Mouse (Mus musculus) embryo, embryonic 11 days (tissue): ENCODE data around the gene Catsperg1.
A peak's percentile ranks its signal among the peaks of the same experiment; 100 is the strongest.
"Not testable (repeated sequence)": the region's sequence is repeated elsewhere in the genome, so short reads cannot be mapped to it uniquely, and the experiment has no call there.

Experiments used
- DNase-seq: peaks from one replicate; pipeline ENCODE4 v3.0.0-alpha.2; 2015

Catsperg1 gene

DNA sequence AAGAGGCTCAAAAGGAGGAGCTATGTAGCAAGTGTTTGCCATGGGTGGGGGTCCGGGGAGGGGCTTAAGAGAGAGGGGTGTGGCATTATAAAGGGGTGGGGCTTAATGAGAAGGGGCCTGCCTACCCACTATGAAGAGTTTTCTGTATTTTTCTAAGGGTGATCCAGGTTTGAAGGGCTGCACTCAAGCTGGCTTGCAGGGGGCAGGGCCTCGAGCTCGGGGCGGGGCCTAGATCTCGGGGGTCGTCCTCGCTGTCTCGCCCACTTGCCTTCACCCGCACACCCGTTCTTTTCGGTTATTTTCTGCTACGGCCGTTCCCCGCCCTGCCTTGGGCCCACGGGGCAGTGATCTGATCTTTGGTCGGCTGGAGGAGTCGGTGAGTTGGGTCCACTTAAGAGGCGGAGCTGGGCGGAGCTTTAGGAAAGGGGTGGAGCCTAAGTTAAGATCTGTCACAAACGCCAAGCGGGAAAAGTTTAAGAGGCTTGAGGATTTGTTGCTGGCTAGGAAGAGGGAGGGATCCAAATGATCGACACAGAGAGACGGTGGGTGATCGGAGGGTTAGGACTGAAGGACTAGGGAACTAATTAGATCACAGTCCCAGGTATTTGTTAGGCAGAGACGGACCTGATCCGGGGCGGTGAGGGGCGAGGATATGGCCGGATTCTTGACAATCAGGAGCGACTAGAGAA, 43.6 kb downstream of the Catsperg1 start, which contains the start of the genes Ggn and Spred3:
Gene Ggn, plus strand, starts transcription at position 145 of the 689 bp plus-strand sequence.
Gene Spred3, minus strand, starts transcription at position 346 of the 689 bp plus-strand sequence.
- DNase-seq: peak; percentile 85

DNA sequence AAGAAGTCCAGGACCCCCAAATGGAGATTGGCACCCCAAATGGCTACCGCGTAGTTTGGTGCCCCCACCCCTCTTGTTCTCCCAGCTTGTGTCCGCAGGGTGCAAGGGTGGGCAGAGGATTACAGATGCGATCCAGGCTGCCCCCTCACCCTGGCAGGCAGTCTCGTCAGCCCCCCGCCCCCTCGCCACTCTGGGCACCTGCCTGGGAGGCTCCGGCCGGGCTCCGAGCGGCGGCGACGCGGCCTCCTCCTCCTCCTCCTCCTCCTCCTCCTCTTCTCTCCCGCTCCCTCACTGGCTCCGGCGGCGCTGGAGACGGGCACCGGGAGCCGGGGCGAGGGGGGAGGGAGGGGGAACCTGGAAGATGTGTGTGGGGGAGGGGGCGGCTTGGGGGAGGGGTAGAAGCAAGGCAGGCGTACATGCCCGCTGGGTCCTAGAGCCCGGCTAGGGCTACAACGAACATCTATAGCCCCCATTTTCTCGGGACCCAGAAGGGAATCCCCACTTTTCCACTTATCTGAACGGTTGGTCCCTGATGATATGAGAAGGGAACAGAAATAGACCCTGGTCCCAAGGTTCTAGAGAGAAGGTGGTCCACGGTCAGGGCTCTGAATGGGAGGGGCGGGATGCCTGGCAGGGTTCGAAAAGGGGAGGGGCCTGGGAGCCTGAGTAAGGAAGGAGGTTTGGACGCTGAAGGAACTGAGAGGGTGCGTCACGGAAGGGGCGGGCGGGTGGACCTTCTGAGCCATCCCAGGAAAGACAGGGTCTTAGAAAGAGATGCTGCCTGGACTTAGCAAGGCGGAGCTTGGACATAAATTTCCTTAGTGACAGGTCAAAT, 44.4 kb downstream of the Catsperg1 start:
- DNase-seq: peak; percentile 92

DNA sequence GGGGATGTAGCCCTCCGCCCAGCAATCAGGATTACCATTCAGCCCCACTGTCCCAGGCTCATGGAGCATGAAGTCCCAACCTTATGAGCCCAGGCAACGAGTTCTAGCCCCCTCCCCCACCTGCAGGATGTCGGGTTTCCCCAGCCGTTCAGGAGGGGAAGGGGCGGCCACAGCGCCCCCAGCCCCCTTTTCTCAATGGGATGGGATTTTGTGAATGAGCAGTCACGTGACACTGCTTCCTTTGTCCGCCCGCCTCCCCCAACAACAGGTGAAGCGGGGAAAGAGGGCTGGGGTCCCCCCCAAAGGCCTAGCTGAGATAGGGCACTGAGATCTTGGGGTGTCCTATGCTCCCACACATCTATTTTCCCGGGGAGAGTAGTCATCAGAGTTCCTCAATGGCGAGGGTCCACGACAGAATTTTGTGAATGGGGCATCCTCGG, 45.0 kb downstream of the Catsperg1 start:
- peak; percentile 71 for DNase-seq

DNA sequence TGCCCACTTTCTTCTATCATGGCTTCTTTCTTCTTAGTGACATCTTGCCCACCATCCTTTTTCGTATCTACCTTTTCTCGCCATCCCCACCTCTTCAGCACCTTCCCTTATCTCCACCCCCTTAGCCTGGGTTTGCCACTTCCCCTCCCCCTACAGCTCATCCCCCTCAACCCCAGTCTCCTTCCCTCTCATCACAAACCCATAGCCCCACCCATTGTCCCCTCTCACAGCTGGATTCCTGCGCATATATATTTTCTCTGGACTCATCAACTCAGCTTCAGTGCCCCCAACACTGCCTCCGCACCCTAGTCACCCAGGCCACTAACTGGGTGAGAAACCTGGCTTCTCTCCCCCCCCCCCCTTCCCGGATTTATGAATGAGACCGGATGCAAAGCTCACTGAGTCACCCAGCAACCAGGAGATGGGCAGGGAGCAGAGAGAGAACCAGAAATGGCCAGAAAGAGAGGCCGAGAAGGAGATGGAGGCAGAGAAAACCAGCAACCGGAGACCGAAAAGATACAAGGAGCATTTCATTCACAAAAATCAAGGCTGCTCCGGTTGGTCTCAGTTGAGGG, 45.6 kb downstream of the Catsperg1 start:
- no peak for DNase-seq

DNA sequence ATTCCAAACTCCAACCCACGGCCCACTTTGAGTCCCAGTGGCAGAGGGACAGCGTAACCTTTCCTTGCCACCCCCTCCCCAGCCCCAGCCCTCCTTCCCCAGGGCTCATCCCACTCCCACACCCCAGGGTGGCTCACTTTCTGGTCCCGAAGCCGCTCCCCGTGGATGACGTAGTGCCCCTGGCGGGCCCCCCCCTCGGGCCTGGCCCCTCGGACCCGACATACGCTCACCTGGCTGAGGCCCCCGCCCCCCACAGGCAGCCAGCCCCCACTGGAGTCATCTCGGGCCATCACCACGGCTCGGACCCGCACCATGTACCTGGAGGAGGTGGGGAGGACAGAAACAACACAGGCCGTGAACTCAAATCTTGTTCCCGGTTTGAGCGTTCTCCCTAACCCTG, 46.2 kb downstream of the Catsperg1 start:
- DNase-seq: no peak

DNA sequence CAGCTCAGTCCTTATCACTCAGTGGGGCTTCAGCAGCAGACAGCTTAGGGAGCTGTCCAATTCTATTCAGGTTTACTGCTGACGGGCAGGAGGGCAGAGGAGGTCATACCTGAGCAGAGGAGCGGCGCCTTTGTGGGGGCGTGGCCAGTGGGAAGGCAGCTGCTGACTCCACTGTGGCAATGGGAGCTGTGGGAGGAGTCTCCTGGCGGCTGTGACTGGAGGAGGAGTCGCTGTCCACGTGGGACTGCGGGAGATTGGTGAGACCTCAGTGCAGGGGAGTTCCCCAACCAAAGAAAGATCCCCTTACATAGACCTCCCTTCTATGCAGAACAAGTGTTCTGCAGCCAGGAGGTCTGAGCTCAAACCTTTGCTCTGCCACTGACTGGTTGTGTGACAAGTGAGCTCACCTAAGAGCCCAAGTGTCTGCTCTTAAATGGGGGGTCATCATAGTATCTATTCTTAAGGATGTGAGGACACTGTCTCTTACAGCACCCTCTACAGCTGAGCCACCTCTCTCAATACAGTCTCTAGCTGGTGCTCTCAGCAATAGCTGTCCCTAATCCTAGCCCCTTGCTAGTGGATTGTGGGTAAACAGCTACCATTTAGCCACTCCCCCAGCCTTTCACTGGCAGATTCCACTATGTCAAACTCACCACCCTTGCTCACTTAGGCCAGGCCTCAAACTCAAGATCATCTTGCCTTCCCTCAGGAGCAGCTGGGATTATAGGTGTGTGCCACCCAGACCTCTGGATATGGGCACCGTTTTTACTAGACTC, 50.9 kb downstream of the Catsperg1 start:
- DNase-seq: peak; percentile 47

DNA sequence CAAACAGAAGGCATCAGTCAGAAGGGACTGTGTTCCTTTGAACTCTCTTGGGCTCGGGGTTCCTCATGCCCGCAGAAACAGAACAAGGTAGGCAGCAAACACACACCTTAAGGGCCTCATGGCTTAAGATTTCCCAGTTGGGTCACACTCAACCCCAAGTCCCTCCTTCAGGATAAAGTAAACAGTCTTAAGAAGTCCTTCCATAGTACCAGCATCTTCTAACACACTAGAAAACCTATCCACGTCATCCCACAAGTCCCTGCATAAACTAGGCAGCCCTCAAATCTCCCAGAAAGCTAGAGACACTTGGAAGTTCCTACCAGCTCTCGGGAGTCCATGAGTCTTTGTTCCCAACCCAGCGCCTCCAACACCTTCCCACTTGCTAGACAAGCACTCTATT, 51.5 kb downstream of the Catsperg1 start:
- no peak for DNase-seq

DNA sequence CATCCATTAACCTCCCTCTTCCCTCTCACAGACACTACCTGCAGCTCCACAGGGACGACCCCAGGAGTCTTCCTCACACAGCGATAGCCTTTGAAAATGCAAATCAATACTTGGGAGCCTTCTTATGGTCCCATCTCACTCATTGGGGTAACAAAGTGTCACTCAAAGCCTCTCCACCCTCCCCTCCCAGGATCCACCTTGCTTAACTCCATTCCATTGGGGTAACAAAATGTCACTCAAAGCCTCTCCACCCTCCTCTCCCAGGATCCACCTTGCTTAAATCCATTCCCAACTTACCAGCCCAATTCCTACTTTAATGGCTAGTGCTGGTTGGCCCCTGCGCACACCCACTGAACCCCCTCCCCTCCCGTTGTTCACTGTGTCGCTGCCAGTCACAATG, 55.6 kb downstream of the Catsperg1 start:
- no peak for DNase-seq

DNA sequence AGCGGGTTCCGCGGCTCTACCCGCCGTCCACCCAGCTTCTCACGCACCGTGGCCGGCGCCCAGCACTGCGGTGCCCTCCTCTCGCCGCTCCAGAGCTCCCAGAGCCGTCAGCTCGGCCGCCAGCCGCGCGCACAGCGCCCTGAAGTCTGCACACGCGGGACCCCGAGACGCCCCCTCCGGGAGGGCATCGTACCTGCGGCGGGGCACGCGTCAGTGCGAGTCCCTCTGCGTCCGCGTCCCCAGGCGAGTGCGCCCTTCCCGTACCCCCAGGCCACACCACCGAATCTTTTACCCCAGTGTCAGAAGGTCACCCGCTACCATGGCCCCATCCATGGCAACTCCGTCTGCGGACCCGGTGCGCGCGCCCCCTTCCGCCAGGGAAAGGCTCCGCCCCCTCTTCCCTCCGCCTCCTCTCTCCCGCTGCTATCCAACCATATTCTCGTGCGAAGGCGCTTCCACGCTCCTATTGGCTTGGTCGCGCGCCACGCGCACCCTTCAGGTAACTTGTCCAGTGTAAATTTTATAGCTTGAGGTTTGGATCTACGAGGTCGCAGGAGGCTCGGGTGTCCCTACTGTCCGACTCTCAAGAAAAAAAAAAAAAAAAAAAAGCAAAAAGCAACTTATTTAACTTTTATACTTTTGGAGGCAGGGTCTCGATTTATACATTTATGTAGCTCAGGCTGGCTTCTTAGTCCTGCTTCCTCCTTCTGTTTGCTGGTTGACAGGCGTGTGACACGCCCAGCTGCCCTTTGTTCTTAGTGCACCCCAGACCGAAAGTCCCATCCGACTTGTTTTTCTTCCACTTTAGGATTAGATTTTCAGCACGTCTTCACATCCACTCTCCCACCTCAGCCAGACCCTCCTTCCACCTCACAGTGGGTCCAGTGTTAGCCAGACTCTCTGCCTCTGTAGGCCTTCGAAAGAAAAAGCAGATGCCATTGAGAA, 57.7 kb downstream of the Catsperg1 start, which contains the start of gene Fam98c:
Gene Fam98c, minus strand, starts transcription at position 397 of the 945 bp plus-strand sequence.
- DNase-seq: peak; percentile 92

DNA sequence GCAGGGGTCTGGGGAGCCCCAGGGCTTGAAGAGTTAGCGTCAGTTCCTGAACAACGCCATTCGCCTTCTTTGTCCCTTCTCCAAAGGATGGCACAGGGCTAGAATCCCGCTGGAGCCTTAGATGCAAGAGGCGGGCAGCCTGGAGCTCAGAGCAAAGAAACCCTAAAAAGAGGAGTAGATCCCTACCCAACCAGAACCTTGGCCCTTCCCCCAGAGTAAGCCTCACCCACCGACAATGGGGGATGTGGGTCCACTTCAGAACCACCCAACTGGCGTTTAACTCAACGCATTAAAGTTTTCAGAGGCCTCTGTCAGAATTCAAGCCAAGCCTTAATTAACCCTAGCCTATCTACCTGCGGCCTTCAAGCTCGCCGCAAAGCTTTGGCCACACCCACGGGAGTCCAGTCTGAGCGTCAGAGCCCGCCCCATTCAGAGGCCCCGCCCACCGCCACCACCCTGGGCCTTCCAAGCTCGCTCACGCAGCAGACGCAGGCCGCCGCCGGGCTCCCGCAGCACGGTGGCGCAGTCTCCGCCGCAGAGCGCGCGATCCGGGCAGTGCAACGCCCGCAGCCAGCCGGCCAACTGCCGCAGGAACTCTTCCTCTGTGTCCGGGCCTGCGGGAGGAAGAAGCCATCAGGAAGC, 58.5 kb downstream of the Catsperg1 start:
- peak; percentile 92 for DNase-seq

DNA sequence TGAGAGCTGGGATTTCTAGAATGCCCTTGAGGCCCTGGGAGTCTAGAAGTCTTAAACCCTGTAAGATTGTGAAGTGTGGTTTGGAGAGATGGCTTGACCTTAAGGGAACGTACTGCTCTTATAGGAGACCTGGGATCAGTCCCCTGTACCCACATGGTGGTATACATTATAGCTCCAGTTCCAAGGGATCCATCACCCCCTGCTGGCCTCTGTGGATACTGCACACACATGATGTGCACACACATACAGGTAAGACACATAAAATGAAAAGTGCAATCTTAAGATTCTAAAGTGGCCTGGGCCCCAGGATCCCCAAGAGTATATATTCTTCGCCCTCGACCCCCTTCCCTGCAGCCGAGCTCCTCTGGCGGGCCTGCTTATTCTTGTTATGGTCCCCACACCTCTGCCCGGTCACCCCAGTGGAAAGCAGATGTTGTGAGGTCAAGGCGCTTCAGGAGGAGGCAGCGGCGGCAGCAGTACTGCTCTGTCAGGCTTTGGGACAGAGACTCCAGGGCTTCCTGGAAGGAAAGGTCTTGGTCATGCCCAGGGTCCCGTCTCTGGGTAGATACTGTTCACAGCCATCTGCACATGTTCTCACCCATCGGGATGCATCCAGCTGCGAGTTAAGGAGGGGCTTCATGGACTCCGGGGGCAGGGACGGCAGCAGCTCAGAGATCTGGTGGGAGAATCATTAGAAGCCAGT, 59.7 kb downstream of the Catsperg1 start:
- no peak for DNase-seq

DNA sequence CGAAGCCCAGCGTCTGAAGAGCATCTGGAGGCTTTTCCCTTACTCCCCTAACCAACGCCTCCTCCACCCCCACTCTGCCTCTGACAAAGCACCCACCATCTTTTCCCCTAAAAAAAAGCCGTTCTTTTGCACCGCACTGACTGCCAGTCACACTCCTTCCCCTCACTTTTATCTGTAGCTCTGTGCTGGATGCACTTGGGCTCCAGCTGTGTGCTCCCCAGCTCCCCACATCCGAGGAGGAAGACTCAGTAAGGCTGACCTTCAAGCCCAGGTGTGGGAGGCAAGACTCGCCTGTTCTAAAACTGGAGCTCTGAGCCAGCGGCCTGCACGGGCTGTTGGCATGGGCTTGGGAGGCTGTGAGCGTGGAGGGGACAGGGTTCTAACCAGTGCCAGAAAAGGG, 62.3 kb downstream of the Catsperg1 start:
- no peak for DNase-seq

DNA sequence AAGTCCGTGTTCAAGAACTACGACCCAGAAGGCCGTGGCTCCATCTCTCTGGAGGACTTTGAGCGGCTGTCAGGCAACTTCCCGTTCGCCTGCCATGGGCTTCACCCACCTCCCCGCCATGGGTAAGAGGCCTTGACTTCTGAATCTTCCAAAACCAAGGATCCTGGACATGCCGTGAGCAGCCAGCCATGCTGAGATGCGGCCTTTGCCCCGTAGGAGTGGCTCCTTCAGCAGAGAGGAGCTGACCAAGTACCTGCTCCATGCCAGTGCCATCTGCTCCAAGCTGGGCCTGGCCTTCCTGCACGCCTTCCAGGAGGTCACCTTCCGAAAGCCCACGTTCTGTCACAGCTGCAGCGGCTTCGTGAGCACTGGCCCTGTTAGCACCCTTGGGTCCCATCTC, 65.1 kb downstream of the Catsperg1 start:
- no peak for DNase-seq

DNA sequence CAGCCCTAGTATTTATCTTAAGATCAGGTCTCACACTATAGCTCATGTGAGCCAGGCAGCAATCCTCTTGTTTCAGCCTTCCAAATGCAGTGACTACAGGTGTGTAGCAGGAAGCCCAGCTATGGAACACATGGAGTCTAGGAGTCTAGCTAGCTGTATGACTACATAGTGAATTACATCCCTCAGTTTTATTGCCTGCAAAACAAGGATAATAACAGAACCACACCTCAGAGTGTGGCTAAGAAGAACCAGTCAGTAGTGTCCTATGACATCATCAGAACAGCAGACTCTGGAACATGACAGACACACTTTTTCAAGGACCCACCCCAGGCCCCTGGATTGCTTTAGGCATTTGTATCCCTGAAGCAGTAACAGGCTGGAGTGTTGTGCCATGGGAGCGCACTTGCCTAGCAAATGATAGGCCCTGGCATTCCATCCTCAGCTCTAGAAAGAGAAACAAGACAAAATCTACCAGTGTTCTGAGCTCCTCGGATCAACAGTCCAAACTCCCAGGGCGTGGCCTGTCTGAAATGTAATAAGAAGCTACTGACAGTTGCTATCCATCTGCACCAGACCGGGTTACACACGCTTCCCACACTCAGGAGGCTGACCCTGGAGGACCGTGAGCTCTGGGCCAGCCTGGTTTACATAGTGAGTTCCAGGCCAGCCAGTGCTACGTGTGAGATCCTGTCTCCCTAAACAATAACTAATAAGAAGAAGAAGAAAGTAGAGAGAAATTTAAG, 67.0 kb downstream of the Catsperg1 start:
- DNase-seq: no peak

DNA sequence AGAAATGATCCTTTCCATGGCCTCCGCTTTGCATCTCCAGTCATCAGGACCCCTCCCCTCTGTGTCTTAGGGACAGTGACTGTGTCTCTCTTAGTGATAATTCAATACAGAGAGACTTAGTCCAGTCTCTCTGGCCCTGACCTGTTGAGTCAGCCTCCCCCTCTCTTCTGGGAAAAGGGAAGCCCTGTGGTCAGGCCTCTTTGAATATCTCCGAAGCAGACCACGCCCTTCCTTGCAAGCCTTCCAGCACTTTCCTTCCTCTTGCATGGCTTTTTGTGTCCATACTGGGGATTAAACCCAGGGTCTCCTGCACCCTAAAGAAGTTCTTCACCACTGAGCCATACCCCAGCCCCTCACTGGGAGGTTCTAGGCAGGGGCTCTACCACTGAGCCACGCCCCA, 69.8 kb downstream of the Catsperg1 start:
- no peak for DNase-seq

DNA sequence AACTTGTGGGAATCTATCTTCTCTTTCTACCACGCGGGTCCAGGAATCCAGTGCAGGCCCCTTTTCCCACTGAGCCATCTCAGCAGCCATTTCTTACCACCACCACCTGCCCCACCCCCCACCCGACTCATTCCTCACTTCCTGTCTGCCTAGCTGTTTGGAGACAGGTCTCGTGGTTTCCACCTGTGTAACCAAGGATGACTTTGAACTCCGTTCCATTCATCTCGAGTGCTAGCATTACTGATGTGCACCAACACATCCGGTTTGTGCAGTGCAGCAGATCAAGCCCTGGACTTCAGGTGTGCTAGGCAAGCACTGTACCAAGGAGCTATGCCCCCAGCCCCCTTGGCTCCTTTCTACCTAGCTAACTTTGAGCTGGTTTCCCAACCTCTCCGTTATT, 72.4 kb downstream of the Catsperg1 start:
- DNase-seq: no peak

DNA sequence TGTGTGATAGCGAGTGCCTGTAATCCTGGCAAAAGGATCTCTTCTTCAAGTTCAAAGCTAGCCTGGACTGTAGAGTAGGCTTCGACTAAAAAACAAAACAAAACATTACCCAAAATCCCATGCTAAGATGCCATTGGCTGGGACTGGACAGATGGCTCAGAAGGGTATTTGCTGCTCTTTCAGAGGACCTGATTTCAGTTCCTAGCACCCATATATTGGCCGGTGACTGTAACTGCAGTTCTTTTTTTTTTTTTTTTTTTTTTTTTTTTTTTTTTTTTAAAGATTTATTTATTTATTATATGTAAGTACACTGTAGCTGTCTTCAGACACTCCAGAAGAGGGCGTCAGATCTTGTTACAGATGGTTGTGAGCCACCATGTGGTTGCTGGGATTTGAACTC, 74.6 kb downstream of the Catsperg1 start:
- DNase-seq: not testable (repeated sequence)

DNA sequence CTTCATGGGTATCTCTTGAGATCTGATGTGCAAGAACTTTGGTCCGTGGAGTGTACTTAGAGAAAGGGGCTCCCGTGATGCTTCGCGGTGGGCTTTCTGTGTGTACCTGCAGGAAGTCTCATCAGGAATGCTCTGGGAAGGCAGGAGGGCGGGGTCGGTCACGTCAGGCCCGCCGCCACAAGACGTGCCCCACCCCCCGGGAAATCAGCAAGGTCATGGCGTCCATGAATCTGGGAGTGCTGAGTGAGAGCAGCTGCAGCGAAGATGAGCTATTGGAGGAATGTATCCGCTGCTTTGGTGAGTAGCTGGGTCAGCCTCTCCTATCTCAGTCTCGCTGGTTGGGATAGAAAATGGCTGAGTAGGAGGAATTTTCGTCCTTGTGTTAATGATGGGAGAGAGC, 76.4 kb downstream of the Catsperg1 start:
- DNase-seq: no peak

DNA sequence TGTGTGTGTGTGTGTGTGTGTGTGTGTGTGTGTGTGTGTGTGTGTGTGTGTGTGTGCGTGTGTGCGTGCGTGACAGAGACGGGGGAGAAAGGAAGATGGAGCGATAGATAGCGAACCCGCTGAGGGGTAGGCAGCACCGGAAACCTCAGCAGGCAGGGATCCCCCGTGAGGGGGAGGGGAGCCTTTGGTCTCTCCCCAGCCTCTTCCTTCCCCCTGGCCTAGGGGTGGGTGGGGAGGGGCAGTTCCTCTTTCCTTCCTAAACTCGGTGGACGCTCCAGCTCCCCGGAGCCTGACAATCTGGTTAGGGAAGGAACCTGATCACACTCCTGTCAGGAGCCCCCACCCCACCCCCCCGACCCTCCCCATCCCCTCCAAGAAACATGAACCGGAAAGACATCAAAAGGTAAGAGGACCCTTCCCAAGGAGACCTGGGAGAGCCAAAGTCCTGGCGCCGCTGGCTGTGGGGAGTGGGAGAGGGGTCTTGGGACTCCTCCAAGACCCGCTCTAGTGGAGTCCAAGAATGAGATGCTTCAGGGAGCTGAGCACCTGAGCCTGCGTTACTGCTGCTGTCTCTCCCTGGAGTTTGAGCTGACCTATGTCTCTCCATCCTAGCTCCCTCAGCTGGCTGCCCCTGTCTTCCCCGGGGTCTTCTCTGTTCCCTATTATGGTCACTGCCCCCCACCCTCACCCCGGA, 79.0 kb downstream of the Catsperg1 start, which contains the start of gene Rasgrp4:
Gene Rasgrp4, plus strand, starts transcription at position 159 of the 694 bp plus-strand sequence.
- DNase-seq: peak; percentile 67
